Mouse (Mus musculus) C2C12 (cell line): ENCODE measurements around the gene Ube2f.

Experiments used
- CEBPB ChIP-seq: IDR thresholded peaks from one replicate; pipeline ENCODE4 v1.6.1; 2011; ENCODE audit warnings: low read depth, mild to moderate bottlenecking, control low read depth, moderate library complexity
- CTCF ChIP-seq: IDR thresholded peaks from one replicate; pipeline ENCODE4 v1.5.1; 2011; ENCODE audit not compliant: control insufficient read depth, insufficient read depth, insufficient read length
- FOSL1 ChIP-seq: IDR thresholded peaks from one replicate; pipeline ENCODE4 v1.8.0; 2011; ENCODE audit warnings: mild to moderate bottlenecking, low read length; ENCODE audit not compliant: poor library complexity, insufficient read depth, severe bottlenecking
- MAX ChIP-seq: IDR thresholded peaks from one replicate; pipeline ENCODE4 v1.6.1; 2011; ENCODE audit warnings: mild to moderate bottlenecking, control low read depth
- MYOD1 ChIP-seq: IDR thresholded peaks from one replicate; pipeline ENCODE4 v1.6.1; 2011; ENCODE audit warnings: low read depth; ENCODE audit not compliant: control insufficient read depth, insufficient read length
- MYOG ChIP-seq: IDR thresholded peaks from one replicate; pipeline ENCODE4 v1.6.1; 2011; ENCODE audit not compliant: control insufficient read depth, insufficient read length; ENCODE audit errors: extremely low read depth
- USF1 ChIP-seq: IDR thresholded peaks from one replicate; pipeline ENCODE4 v1.6.1; 2011; ENCODE audit warnings: low read depth, mild to moderate bottlenecking, control low read depth, moderate library complexity

GRCm38 (mm10) chr1:91250415-91251147 lies 477 bp downstream of the Ube2f start:
- TF ChIP-seq CTCF (no peak), CEBPB (no peak), USF1 (no peak), MYOG (no peak), MAX (no peak), FOSL1 (no peak), MYOD1 (no peak)
